Mouse (Mus musculus): Measurements from ENCODE around the gene Psrc1.
A peak's percentile ranks its signal among the peaks of the same experiment; 100 is the strongest.

Gene Psrc1

GRCm38 (mm10) chr3:108389111-108389545 is 5.5 kb downstream of the Psrc1 start:
- DNase-seq = peak; percentile 96

- no peak for DNase-seq
These were observed 8.7 kb downstream of the Psrc1 start for GRCm38 (mm10) chr3:108392299-108392698.

DNA sequence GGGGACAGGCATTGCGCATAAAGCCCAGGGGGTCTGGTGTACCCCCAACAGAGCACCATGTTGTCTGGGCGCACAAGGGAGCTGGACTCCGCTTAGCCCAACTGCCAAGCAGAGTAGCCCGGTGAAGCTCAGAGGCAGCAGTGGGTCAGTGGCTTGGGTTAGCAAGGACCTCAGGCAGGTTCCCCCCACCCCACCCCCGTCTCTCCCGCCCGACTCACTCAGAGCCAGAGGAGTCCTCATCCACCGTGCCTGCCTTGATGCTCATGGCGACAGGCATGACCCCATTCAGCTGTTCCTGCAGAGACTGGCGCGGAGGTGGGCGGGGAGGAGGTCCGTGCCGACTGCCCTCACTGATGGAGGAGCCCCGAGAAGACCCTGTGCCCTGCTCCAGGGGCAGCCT is 9.2 kb downstream of the Psrc1 start:
- DNase-seq = no peak

- no peak for DNase-seq
These were observed 14.6 kb downstream of the Psrc1 start for GRCm38 (mm10) chr3:108398281-108398680.

DNA sequence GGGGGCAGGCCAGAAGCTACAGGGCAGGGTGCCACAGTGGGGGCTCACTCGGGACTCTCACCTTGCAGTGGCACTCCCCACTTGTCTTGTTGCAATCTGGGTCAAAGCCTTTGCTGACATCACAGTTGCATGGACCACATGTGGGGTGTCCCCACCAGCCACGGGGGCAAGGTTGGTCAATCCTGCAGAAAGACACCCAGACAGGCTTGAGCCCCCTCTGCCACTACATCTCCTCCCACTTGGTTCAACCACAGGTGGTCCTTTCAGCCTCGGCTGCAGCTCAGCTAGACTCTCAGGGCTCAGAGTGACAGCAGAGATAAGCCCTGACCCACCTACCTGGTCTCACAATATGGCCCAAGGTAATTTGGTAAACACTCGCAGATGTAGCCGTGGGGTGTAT is 16.8 kb downstream of the Psrc1 start:
- no peak for DNase-seq

- DNase-seq = peak; percentile 96
These were observed 18.3 kb downstream of the Psrc1 start for GRCm38 (mm10) chr3:108401692-108402527.

DNA sequence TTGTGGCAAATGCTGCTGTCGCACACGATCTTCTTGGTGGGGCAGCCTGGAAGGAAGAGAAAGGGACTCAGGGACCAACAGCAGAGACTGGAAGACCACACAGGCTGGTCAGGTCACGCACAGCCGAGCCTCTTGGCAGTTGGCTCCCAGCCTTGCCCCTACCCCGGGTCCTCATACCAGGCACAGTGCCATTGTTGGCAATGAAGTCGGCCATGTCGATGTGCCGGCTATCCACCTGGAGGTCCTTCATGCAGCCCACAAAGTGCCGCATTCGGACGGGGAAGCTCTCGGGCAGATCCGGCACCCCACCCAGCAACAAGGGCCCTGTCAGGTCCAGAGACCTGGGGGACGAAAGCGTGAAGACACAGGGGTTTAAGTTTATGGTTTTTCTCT is 18.9 kb downstream of the Psrc1 start:
- no peak for DNase-seq

DNA sequence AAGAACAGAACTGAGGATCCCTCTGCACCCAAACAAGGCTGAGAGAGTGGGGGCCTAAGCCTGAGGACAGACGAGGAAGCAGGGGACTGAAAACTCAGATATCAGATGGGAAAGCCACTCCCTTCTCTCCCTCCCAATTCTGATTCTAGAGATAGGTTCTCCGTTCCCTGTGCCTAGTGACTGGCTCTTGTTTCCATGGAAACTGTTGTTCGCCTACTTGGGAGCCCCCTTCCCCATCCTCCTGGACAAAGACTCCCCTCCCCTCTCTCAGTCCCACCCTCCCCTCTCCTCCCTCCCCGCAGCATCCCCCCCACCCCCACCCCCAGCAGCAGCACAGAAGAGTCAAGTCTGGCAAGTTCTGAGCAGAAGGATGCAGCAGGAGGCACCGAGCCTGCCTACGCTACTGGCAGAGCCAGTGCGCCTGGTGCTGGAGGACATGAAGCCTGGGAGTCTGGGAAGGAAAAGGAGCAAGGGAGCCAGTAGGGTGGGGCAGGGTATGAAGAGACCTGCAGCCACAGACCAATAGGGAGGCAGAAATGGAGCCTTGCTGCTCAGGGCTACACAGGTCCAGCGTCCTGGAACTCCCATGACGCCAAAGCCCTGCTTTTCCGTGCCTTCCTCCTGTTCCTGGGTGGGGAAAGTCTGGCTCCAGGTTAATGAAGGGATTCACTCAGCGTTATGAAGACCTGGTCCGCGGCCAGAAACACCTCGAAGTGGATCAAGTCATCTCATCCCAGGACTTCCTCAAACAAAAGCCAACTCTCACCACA is 22.1 kb downstream of the Psrc1 start:
- no peak for DNase-seq

GRCm38 (mm10) chr3:108406306-108406885 is 22.8 kb downstream of the Psrc1 start:
- DNase-seq = no peak

- no peak for DNase-seq
These were observed 24.9 kb downstream of the Psrc1 start for GRCm38 (mm10) chr3:108408517-108409008.

DNA sequence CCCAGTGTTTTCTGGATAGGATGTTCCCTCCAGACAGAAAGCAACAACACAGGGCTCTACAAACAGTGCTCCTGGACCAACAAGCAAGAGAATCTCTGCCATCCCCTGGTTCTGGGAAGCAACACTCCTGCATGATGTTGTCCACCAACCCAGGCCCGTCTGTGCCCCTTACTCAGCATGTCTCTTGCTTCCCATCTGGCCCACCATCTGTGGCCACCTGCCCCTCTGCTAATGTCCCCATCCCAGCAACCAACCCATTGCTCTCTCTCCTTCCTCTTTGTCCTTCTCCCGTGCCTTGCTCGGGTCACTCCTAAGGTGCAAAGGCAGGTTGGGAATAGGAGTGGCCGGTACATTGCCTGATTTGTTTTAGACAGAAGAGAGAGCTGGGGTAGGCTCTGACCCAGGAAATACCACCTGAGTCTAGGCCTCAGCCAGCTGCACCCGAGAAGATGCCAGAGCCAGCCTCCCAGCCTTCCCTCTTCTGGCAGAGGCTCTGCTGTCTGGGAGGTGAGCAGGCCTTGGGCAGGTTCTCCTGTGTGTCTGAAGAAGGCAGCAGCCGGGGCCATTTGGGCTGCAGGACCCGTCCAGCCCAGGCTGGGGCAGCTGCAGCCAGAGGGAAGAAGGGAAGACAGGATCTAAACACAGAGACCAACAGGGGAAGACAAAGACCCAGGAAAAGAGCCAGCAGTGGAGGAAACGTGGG is 26.2 kb downstream of the Psrc1 start:
- DNase-seq = no peak

DNA sequence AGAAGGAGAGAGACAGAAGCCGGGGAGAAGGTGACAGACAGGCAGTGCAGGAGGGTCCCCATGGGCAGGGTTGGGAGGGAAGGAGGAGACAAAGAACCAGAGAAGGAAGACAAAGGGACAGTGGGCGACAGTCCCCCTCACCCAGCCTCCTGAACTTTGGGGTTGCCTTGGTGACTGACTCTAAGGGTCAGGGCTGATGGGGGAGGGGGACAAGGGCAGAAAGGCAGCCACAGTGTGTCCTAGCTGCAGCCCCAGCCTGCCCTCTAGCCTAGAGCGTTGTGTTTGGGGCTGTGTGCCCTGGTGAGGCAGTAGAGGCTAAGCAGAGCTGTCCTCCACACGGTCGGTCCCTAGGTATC is 26.7 kb downstream of the Psrc1 start:
- no peak for DNase-seq

DNA sequence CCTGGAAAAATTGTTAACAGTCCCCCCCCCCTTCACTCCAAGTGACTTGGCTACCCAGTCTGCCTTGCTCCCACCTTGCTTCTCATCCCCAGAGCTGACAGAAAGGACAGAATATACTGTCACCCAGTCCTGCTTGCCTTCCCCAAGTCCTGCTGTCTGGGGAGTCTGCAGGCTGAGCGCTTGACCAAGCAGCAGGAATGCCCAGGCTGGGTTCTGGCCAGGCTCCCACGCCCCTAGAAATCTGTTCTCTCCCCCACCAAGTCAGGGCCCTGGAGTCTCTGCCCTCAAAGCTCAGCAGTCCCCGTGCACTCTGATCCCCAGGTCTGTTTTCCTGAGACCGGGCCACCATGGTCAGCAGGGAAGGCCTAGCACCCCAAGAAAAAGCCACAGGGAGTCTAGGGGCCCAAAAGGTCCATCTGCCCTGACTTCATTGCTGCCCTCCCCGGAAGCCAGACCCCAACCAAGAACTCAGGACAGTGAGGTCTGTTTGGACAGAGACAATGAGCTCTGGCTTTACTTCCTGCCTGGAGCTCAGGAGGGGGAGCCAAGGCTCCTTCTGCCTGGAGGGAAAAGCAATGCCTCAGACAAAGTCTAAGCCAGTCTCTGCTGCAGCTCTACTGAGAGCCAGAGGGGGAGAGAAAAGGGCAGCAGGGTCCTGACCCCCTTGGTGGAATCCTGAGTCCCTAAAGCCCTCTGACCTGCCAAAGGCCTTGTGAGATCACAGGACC is 27.6 kb downstream of the Psrc1 start:
- no peak for DNase-seq

DNA sequence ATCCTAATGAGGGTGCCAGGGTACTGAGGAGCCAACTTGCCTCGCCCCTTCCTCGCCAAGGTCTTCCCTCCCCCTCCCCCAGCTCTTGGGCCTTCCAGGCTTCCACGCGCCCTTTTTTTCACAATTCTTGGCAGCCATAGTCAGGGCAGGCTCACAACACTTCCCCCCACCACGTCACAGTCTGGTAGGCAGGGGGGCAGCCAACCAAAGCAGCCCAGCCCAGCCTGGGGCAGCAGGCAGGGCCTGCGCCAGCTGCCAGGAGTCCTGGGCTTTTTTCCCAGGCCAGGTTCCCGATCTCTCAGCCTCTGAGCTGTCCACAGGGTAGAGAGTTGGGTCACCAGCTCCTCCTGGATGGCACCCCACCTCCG is 28.1 kb downstream of the Psrc1 start:
- DNase-seq = no peak

DNA sequence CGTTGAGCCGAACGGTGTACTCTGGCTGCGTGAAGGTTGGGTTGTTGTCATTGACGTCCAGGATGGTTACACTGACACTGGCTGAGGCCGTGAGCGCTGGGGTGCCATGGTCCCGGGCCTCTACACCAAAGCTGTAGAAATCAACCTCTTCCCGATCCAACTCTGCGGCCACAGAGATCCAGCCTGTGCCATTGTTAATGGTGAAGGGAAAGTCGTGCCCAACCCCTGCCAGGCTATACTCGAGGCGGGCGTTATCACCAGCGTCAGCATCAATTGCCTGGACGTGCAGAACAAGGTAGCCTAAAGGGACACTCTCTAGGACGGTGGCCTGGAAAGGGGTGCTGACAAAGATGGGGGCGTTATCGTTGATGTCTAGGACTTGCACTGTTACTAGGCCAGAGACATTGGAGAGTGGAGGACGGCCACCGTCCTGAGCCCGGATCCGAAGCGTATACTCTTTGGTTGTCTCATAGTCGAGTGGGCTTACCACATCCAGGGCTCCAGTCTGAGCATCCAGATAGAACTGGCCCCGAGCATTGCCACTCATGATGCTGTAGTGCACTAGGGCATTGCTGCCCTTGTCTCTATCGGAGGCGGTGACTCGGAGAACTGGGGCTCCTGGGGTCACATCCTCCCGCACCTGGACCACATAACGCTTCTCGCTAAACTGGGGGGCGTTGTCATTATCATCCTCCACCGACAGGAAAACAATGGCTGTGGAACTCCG is 30.2 kb downstream of the Psrc1 start:
- DNase-seq = no peak

GRCm38 (mm10) chr3:108414857-108415830 is 31.5 kb downstream of the Psrc1 start, which contains the start of gene Celsr2:
TSS of gene Celsr2 (minus strand) at chr3:108415552.
- peak; percentile 62 for DNase-seq

DNA sequence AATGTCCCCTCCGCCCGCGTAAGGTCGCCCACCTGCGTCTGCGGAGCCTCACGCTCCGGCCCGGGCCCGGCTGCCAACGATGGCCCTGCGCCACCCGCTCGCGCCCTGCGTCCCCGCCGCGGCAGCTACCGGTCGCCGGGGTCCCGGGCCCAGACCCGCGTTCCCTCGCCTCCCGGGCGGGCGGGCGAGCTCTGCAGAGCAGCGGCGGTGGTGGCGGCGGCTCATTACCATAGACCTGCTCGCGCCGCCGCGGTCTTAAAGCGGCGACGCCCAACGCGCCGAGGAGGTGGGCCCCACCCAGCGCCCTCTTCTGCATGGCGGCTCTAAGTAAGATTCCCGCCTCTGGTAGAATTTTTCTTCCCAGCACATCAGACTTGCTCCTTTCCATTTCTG is 32.2 kb downstream of the Psrc1 start:
- DNase-seq = peak; percentile 88

GRCm38 (mm10) chr3:108423006-108423405 is 39.4 kb downstream of the Psrc1 start:
- DNase-seq = no peak

- peak; percentile 67 for DNase-seq
These were observed 40.5 kb downstream of the Psrc1 start for GRCm38 (mm10) chr3:108423844-108424801.
